Mouse (Mus musculus): ENCODE measurements at regions not wholly inside any gene's neighbourhood (a gene's known extent, or its start where the extent isn't known, plus 50 kb on each side); places are given as distances from the start of the nearest gene placed in this dataset.

DNA sequence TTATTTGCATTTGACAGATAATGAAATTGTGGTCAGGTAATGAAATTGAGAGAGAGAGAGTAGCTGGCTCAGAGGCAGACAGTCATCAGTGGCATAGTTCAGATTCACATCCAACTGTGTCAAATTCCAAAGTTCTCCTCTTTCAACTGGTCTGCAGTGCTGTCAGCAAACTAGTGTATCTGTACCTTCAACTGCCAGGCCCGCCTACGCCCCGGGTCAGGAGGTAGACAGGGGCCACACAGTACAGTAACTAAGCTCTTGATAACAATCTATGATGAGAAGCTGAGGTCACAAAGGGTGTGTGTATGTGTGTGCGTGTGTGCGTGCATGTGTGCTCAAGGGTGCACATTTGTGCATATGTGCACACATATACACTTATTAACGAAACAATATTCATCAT is 236.1 kb upstream of the Klf4 start:
- no peak for TF ChIP-seq CTCF (conservative IDR thresholded peaks at IDR 0.05; ENCODE audit: low read length)
- no peak for TF ChIP-seq NANOG (IDR thresholded peaks at IDR 0.05; ENCODE audit: borderline replicate concordance, low read length)

All from E14TG2a.4 (cell line).